Mouse (Mus musculus): ENCODE data around the gene Fhl1. TPM values are rescaled to one million over a fixed set of nuclear protein-coding genes. Genes with fewer than 3 reads are reported as not detected.

Fhl1 gene
- polyA plus RNA-seq, 1 experiment from 2014 or later: 81.0 TPM

GRCm38 (mm10) chrX:56841255-56841654 is 109.7 kb downstream of the Fhl1 start:
- H3K4me3 ChIP-seq: no peak overlapping the region
- H3K4me1 ChIP-seq (replicated peaks): no peaks in the 10 kb centered on the region
- no peak for DNase-seq (ENCODE audit: low spot score)
- no peaks in the 10 kb centered on the region for H3K36me3 ChIP-seq
- WGBS: 79% methylated on average over 5 of the region's 5 CpGs
- H3K9me3 ChIP-seq: no peaks in the 10 kb centered on the region
- H3K27me3 ChIP-seq (ENCODE audit: insufficient read depth, poor library complexity, severe bottlenecking): no peaks in the 10 kb centered on the region
- no peak overlapping the region for H3K27ac ChIP-seq

Other genes starting within 250 kb of the Fhl1 start
- gene Gm10477, start 207.0 kb upstream of the Fhl1 start, polyA plus RNA-seq (2016; fragmentation: Nextera tagmentation; extraction: Ambion mirVana): not detected in 2 replicates
- not detected in 2 replicates for gene Gm648, start 182.2 kb upstream of the Fhl1 start, polyA plus RNA-seq (2016; fragmentation: Nextera tagmentation; extraction: Ambion mirVana)
- 38.9 and 39.6 TPM in 2 replicates for gene Mmgt1, start 133.7 kb upstream of the Fhl1 start, polyA plus RNA-seq (2016; fragmentation: Nextera tagmentation; extraction: Ambion mirVana)
- 13.3 and 15.6 TPM in 2 replicates for gene Slc9a6, start 122.0 kb upstream of the Fhl1 start, polyA plus RNA-seq (2016; fragmentation: Nextera tagmentation; extraction: Ambion mirVana)
- gene Map7d3, start 90.5 kb downstream of the Fhl1 start, polyA plus RNA-seq (2016; fragmentation: Nextera tagmentation; extraction: Ambion mirVana): 2.1 and 2.4 TPM in 2 replicates
- not detected in 2 replicates for gene Adgrg4, start 138.4 kb downstream of the Fhl1 start, polyA plus RNA-seq (2016; fragmentation: Nextera tagmentation; extraction: Ambion mirVana)

Data from hindbrain, embryonic 10.5 days (tissue).